Mouse (Mus musculus): Measurements from ENCODE around the gene Ikbip. TPM values are rescaled to one million over a fixed set of nuclear protein-coding genes. Genes with fewer than 3 reads are reported as not detected.

The Ikbip gene
- polyA plus RNA-seq (2012) = 3.1 and 3.3 TPM in 2 replicates

GRCm38 (mm10) chr10:91082550-91083392 lies at the start of gene Ikbip, which contains the start of gene Apaf1:
Ikbip (plus strand) TSS chr10:91082940.
Apaf1 (minus strand) TSS chr10:91082770.

GRCm38 (mm10) chr10:91123828-91124822 lies 41.4 kb downstream of the Ikbip start, which contains the start of gene Slc25a3:
Slc25a3 (minus strand) TSS chr10:91124059.

Other genes starting within 250 kb of the Ikbip start
- 16.2 and 17.5 TPM in 2 replicates for gene Apaf1, start 170 bp upstream of the Ikbip start, polyA plus RNA-seq (2012)
- 437 and 484 TPM in 2 replicates for gene Slc25a3, start 41.1 kb downstream of the Ikbip start, polyA plus RNA-seq (2012)
- 249 and 311 TPM in 2 replicates for gene Tmpo, start 98.4 kb downstream of the Ikbip start, polyA plus RNA-seq (2012)

Data from megakaryocyte-erythroid progenitor cell, adult 5 weeks (primary cell).